Mouse (Mus musculus) embryonic facial prominence, embryonic 11.5 days (tissue): ENCODE measurements at regions not wholly inside any gene's neighbourhood (a gene's known extent, or its start where the extent isn't known, plus 50 kb on each side); places are given as distances from the start of the nearest gene placed in this dataset.
A peak's percentile ranks its signal among the peaks of the same experiment; 100 is the strongest.

Source experiments
- ATAC-seq: fragments of 200-750 bp; cut with Nextera tagmentation; replicated peaks from 2 replicates; pipeline ENCODE4 v1.8.0; 2017; ENCODE audit warnings: low read depth; ENCODE audit not compliant: insufficient number of reproducible peaks, low FRiP score, low TSS enrichment
- DNase-seq: peaks from one replicate; pipeline ENCODE4 v3.0.0-alpha.2; 2015; ENCODE audit warnings: low spot score
- H3K27ac ChIP-seq: fragments of 300-500 bp; sonication (generic); replicated peaks from 2 replicates; pipeline ENCODE4 v1.5.1; 2014; ENCODE audit warnings: mild to moderate bottlenecking, low read depth, low read length, control low read depth
- H3K27me3 ChIP-seq: fragments of 300-500 bp; sonication (generic); 2 replicates; pipeline ENCODE4 v1.6.1; 2014; ENCODE audit warnings: mild to moderate bottlenecking, low read length, moderate library complexity, mixed read lengths; ENCODE audit not compliant: control insufficient read depth, insufficient read depth
- H3K36me3 ChIP-seq: fragments of 300-500 bp; sonication (generic); replicated peaks from 2 replicates; pipeline ENCODE4 v1.6.1; 2014; ENCODE audit warnings: low read depth, mild to moderate bottlenecking, low read length, moderate library complexity, mixed read lengths; ENCODE audit not compliant: control insufficient read depth, insufficient read depth
- H3K4me1 ChIP-seq: fragments of 300-500 bp; sonication (generic); 2 replicates; pipeline ENCODE4 v1.6.1; 2014; ENCODE audit warnings: low read length, mixed read lengths; ENCODE audit not compliant: control insufficient read depth, insufficient read depth
- H3K4me2 ChIP-seq: fragments of 300-500 bp; sonication (generic); 2 replicates; pipeline ENCODE4 v1.6.1; 2014; ENCODE audit warnings: low read depth, mild to moderate bottlenecking, control low read depth, low read length, moderate library complexity
- H3K4me3 ChIP-seq: fragments of 300-500 bp; sonication (generic); 2 replicates; pipeline ENCODE4 v1.5.1; 2014; ENCODE audit warnings: low read depth, low read length, control low read depth
- H3K9ac ChIP-seq: fragments of 300-500 bp; sonication (generic); replicated peaks from 2 replicates; pipeline ENCODE4 v1.6.1; 2014; ENCODE audit warnings: mild to moderate bottlenecking, control low read depth, low read length
- H3K9me3 ChIP-seq: fragments of 300-500 bp; sonication (generic); replicated peaks from 2 replicates; pipeline ENCODE4 v1.6.1; 2016; ENCODE audit warnings: mild to moderate bottlenecking, low read length, inconsistent platforms, mixed read lengths; ENCODE audit not compliant: control insufficient read depth
- WGBS: fragments of 180-500 bp; shearing (Covaris S2); extraction: QIAGEN DNeasy Blood & Tissue Kit; methylation state at CpG from one replicate; pipeline ENCODE4 v1.1.7; 2014; 5-methylcytosine and 5-hydroxymethylcytosine counted together

GRCm38 (mm10) chr14:96760591-96760990, 241.7 kb upstream of the Klhl1 start:
- Histone ChIP-seq H3K9ac (no peak overlapping the region), H3K4me3 (no peak overlapping the region), H3K27me3 (no peaks in the 10 kb centered on the region), H3K27ac (no peak overlapping the region), H3K36me3 (no peaks in the 10 kb centered on the region), H3K4me1 (no peaks in the 10 kb centered on the region), H3K4me2 (no peak overlapping the region), H3K9me3 (no peaks in the 10 kb centered on the region)
- 0 out of 2 replicates have a peak, but pooled peaks have one; percentile 34 for ATAC-seq
- WGBS, result 88% methylated on average over 8 of the region's 8 CpGs
- no peak for DNase-seq

- no peak overlapping the region for H3K27ac ChIP-seq
- no peaks in the 10 kb centered on the region for H3K27me3 ChIP-seq
- no peak overlapping the region for H3K4me2 ChIP-seq
- H3K4me1 ChIP-seq, result no peaks in the 10 kb centered on the region
- no peaks in the 10 kb centered on the region for H3K36me3 ChIP-seq
- no peak for DNase-seq
- no peak overlapping the region for H3K9ac ChIP-seq
- no peaks in the 10 kb centered on the region for H3K9me3 ChIP-seq
- ATAC-seq, result no peak
- WGBS, result 82% methylated on average over 4 of the region's 4 CpGs
- no peak overlapping the region for H3K4me3 ChIP-seq
These were observed 214.3 kb upstream of the Klhl1 start for GRCm38 (mm10) chr14:96733211-96733610.

GRCm38 (mm10) chr14:96697086-96697485, 178.2 kb upstream of the Klhl1 start:
- no peaks in the 10 kb centered on the region for H3K9me3 ChIP-seq
- no peak overlapping the region for H3K9ac ChIP-seq
- no peaks in the 10 kb centered on the region for H3K36me3 ChIP-seq
- no peak overlapping the region for H3K27ac ChIP-seq
- no peak overlapping the region for H3K4me2 ChIP-seq
- no peaks in the 10 kb centered on the region for H3K4me1 ChIP-seq
- no peaks in the 10 kb centered on the region for H3K27me3 ChIP-seq
- ATAC-seq (no peak), DNase-seq (no peak)
- H3K4me3 ChIP-seq, result no peak overlapping the region

- H3K27ac ChIP-seq, result no peak overlapping the region
- no peaks in the 10 kb centered on the region for H3K36me3 ChIP-seq
- ATAC-seq, result no peak
- 87% methylated on average over 1 of the region's 1 CpGs for WGBS
- H3K4me1 ChIP-seq, result no peaks in the 10 kb centered on the region
- no peaks in the 10 kb centered on the region for H3K27me3 ChIP-seq
- no peak overlapping the region for H3K4me2 ChIP-seq
- no peak overlapping the region for H3K4me3 ChIP-seq
- H3K9ac ChIP-seq, result no peak overlapping the region
- no peaks in the 10 kb centered on the region for H3K9me3 ChIP-seq
- DNase-seq, result no peak
These were observed 172.0 kb upstream of the Klhl1 start for GRCm38 (mm10) chr14:96690923-96691322.

GRCm38 (mm10) chr14:96683943-96684342, 165.0 kb upstream of the Klhl1 start:
- H3K4me3 ChIP-seq, result no peak overlapping the region
- H3K9me3 ChIP-seq, result no peaks in the 10 kb centered on the region
- H3K27ac ChIP-seq, result no peak overlapping the region
- no peaks in the 10 kb centered on the region for H3K27me3 ChIP-seq
- H3K9ac ChIP-seq, result no peak overlapping the region
- no peaks in the 10 kb centered on the region for H3K36me3 ChIP-seq
- WGBS, result 69% methylated on average over 5 of the region's 5 CpGs
- no peak for ATAC-seq
- no peak overlapping the region for H3K4me2 ChIP-seq
- H3K4me1 ChIP-seq, result no peaks in the 10 kb centered on the region
- no peak for DNase-seq

GRCm38 (mm10) chr14:96681740-96682139, 162.8 kb upstream of the Klhl1 start:
- no peak for DNase-seq
- Histone ChIP-seq H3K9me3 (no peaks in the 10 kb centered on the region), H3K27me3 (no peaks in the 10 kb centered on the region), H3K4me2 (no peak overlapping the region), H3K4me1 (no peaks in the 10 kb centered on the region), H3K36me3 (no peaks in the 10 kb centered on the region), H3K27ac (no peak overlapping the region), H3K9ac (no peak overlapping the region), H3K4me3 (no peak overlapping the region)
- 88% methylated on average over 3 of the region's 3 CpGs for WGBS
- no peak for ATAC-seq

- Histone ChIP-seq H3K4me1 (no peaks in the 10 kb centered on the region), H3K9ac (no peak overlapping the region), H3K4me3 (no peak overlapping the region), H3K27me3 (no peaks in the 10 kb centered on the region), H3K36me3 (no peaks in the 10 kb centered on the region), H3K4me2 (no peak overlapping the region), H3K27ac (no peak overlapping the region), H3K9me3 (no peaks in the 10 kb centered on the region)
- DNase-seq, result no peak
- no peak for ATAC-seq
- 87% methylated on average over 1 of the region's 1 CpGs for WGBS
These were observed 157.3 kb upstream of the Klhl1 start for GRCm38 (mm10) chr14:96676213-96676612.

GRCm38 (mm10) chr14:96668635-96669034, 149.7 kb upstream of the Klhl1 start:
- H3K9me3 ChIP-seq, result no peaks in the 10 kb centered on the region
- H3K4me1 ChIP-seq, result no peaks in the 10 kb centered on the region
- DNase-seq (no peak), ATAC-seq (no peak)
- H3K36me3 ChIP-seq, result no peaks in the 10 kb centered on the region
- H3K4me3 ChIP-seq, result no peak overlapping the region
- no peak overlapping the region for H3K27ac ChIP-seq
- no peak overlapping the region for H3K4me2 ChIP-seq
- no peaks in the 10 kb centered on the region for H3K27me3 ChIP-seq
- H3K9ac ChIP-seq, result no peak overlapping the region
- 82% methylated on average over 2 of the region's 2 CpGs for WGBS
